Mouse (Mus musculus): ENCODE data around the gene Lbh. TPM values are rescaled to one million over a fixed set of nuclear protein-coding genes. Genes with fewer than 3 reads are reported as not detected.

Lbh gene
- polyA plus RNA-seq, 1 experiment: 49.5 TPM

- DNase-seq (ENCODE audit: low spot score): no peak
Observed at GRCm38 (mm10) chr17:72938871-72939568, 20.9 kb downstream of the Lbh start.

GRCm38 (mm10) chr17:72939569-72939899, 21.4 kb downstream of the Lbh start:
- no peak for DNase-seq (ENCODE audit: low spot score)

GRCm38 (mm10) chr17:72944368-72944767, 26.3 kb downstream of the Lbh start:
- no peak for DNase-seq (ENCODE audit: low spot score)

- no peak for DNase-seq (ENCODE audit: low spot score)
Observed at GRCm38 (mm10) chr17:72947111-72947859, 29.2 kb downstream of the Lbh start.

- no peak for DNase-seq (ENCODE audit: low spot score)
Observed at GRCm38 (mm10) chr17:72948119-72948518, 30.0 kb downstream of the Lbh start.

- no peak for DNase-seq (ENCODE audit: low spot score)
Observed at GRCm38 (mm10) chr17:72949247-72949701, 31.2 kb downstream of the Lbh start.

GRCm38 (mm10) chr17:72951331-72951730, 33.2 kb downstream of the Lbh start:
- no peak for DNase-seq (ENCODE audit: low spot score)

- no peak for DNase-seq (ENCODE audit: low spot score)
Observed at GRCm38 (mm10) chr17:72953811-72954685, 35.9 kb downstream of the Lbh start.

GRCm38 (mm10) chr17:72955534-72955933, 37.4 kb downstream of the Lbh start:
- no peak for DNase-seq (ENCODE audit: low spot score)

GRCm38 (mm10) chr17:72957016-72957415, 38.9 kb downstream of the Lbh start:
- DNase-seq (ENCODE audit: low spot score): no peak

GRCm38 (mm10) chr17:72958886-72959285, 40.8 kb downstream of the Lbh start:
- DNase-seq (ENCODE audit: low spot score): no peak

- DNase-seq (ENCODE audit: low spot score): no peak
Observed at GRCm38 (mm10) chr17:72959497-72960039, 41.5 kb downstream of the Lbh start.

- DNase-seq (ENCODE audit: low spot score): no peak
Observed at GRCm38 (mm10) chr17:72960243-72960642, 42.1 kb downstream of the Lbh start.

- no peak for DNase-seq (ENCODE audit: low spot score)
Observed at GRCm38 (mm10) chr17:72960873-72961272, 42.8 kb downstream of the Lbh start.

- DNase-seq (ENCODE audit: low spot score): no peak
Observed at GRCm38 (mm10) chr17:72961953-72962630, 44.0 kb downstream of the Lbh start.

- no peak for DNase-seq (ENCODE audit: low spot score)
Observed at GRCm38 (mm10) chr17:72965687-72966086, 47.6 kb downstream of the Lbh start.

GRCm38 (mm10) chr17:72966091-72966531, 48.0 kb downstream of the Lbh start:
- no peak for DNase-seq (ENCODE audit: low spot score)

GRCm38 (mm10) chr17:72966878-72967277, 48.8 kb downstream of the Lbh start:
- no peak for DNase-seq (ENCODE audit: low spot score)

GRCm38 (mm10) chr17:72967371-72968175, 49.5 kb downstream of the Lbh start:
- DNase-seq (ENCODE audit: low spot score): no peak

- DNase-seq (ENCODE audit: low spot score): no peak
Observed at GRCm38 (mm10) chr17:72968666-72969065, 50.6 kb downstream of the Lbh start.

Measured in urinary bladder, adult 2 months (tissue).